Mouse (Mus musculus): ENCODE results near the gene Rack1.

DNA sequence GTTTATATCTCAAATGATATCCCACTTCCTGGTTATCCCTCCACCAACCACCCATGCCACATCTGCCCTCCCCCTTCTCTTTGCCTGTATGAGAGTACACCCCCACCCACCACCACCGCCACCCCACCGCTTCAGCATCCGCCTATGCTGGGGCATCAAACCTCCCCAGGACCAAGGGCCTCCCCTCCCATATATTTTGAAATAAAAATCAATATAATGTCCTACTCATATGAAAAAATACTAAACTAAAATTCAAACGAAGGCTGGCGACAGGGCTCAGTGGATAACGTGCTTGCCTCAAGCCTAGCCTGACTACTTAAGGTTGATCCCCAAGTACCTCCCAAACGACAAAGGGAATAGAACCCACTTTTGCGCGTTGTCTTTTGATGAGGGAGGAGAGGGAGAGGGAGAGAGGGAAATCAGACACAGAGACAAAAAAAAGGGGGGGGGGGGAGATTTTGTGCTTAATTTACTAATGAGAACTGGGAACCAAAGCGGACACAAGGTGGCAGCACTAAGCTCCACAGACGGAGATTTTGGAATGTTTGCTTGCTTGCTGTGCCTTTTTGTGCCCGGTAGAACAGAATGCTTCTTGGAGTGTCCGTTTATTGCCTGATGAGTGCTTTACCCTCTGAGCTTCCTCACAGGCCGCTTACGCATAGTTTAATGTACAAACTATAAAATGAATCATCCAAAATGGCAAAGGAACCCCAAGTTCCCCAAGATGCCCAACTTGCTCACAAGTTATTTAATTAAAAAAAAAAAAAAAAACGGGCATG lies 11.6 kb upstream of the Rack1 start:
- TF ChIP-seq CTCF (IDR thresholded peaks at IDR 0.05; ENCODE audit: low read depth): peak; percentile 75
- TF ChIP-seq EP300 (IDR thresholded peaks at IDR 0.05; ENCODE audit: low read depth): no peak

Data from liver, embryonic 14.5 days (tissue).